Mouse (Mus musculus) G1E (cell line): ENCODE data around the gene Atp10a.

Source experiments
- CTCF ChIP-seq: IDR thresholded peaks from 2 replicates; pipeline ENCODE4 v1.5.1; 2012; ENCODE audit warnings: low read depth, low read length, inconsistent platforms, mixed read lengths
- GATA1 ChIP-seq: IDR thresholded peaks from 2 replicates; pipeline ENCODE4 v1.6.1; 2012; ENCODE audit warnings: borderline replicate concordance, low read length, inconsistent platforms, mixed read lengths
- GATA2 ChIP-seq: IDR thresholded peaks from 2 replicates; pipeline ENCODE4 v1.6.1; 2012; ENCODE audit warnings: low read depth, low read length, inconsistent platforms, borderline replicate concordance
- POLR2AphosphoS5 ChIP-seq: IDR thresholded peaks from 2 replicates; pipeline ENCODE4 v1.6.1; 2012; ENCODE audit warnings: low read depth, low read length, inconsistent platforms; ENCODE audit not compliant: insufficient replicate concordance
- TAL1 ChIP-seq: conservative IDR thresholded peaks from 2 replicates; pipeline ENCODE4 v1.6.1; 2012; ENCODE audit warnings: low read depth, low read length, inconsistent platforms, mixed read lengths

DNA sequence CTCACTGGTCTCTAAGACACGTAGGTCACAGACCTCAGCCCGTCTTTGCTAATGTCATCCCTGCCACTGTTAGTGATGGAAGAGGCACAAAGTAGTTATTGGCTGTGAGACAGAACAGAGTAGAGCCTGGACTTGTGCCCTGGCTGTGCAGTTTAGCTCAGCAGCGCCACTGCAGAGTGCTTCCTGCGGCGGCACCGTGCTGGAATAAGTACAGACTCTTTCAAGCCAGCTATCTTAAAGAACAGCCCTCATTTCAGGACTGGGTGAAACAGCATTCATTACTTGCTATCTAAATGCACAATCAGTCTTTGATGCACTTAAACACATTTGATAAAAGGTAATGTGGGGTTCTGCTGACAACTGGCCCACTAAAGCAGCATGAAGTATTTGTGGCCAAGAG, 111.3 kb downstream of the Atp10a start:
- TF ChIP-seq CTCF (no peak), GATA2 (no peak), GATA1 (no peak), TAL1 (no peak), POLR2AphosphoS5 (no peak)
